In genomic region chr7:136226031-136226430, GRCm38 (mm10) we compare ENCODE assay signal across 12 mouse cellular contexts.
A peak's percentile ranks its signal among the peaks of the same experiment; 100 is the strongest.
DNase-seq lines count a peak whose midpoint lies in the region.
"Had no signal": no experiment of that assay in that cellular context is flagged by ENCODE, and none has a peak within 500 bp of the region (broad histone marks: within the 10 kb centered on the region; RNA-seq: fewer than 3 reads in every experiment).

No protein-coding gene starts in this region.

- intact Hi-C loops in heart, postnatal 25 days (cut with DNase I), result loop anchor here (5.0 kb wide), 1 partner anchor 44 kb away; no protein-coding TSS in a partner anchor

- DNase-seq in heart, adult 18-20 months, result peak; percentile 19 to 37
- DNase-seq in heart, postnatal 25 days (ENCODE audit: low spot score), result no peak
- peak; percentile 22 for DNase-seq in kidney, adult 18-20 months
- no peak for DNase-seq in kidney, postnatal 14 days
- peak; percentile 26 to 46 for DNase-seq in adrenal gland, adult 18-20 months (ENCODE audit: low spot score in 2 of 2)
- DNase-seq in adrenal gland, postnatal 36 days, result peak; percentile 70 to 79
- DNase-seq in right cerebral cortex, postnatal 14 days, result no peak
- DNase-seq: cerebellum, postnatal 14 days; liver; liver, postnatal 0 days; lung, postnatal 14 days; thymus, postnatal 36 days had no signal

Comparison
In these comparisons a context has a peak if more than half of its experiments do, and no peak if none do; other contexts are left out.
1. DNase-seq: peak in heart, adult 18-20 months (2 of 2), kidney, adult 18-20 months (single experiment), adrenal gland, adult 18-20 months (2 of 2) and adrenal gland, postnatal 36 days (2 of 2); none in heart, postnatal 25 days (single experiment), kidney, postnatal 14 days (single experiment) and right cerebral cortex, postnatal 14 days (single experiment).